Mouse (Mus musculus) forebrain, embryonic 10.5 days (tissue): ENCODE results near the gene Zfp189. TPM values are rescaled to one million over a fixed set of nuclear protein-coding genes. Genes with fewer than 3 reads are reported as not detected.
"Not testable (repeated sequence)": the region's sequence is repeated elsewhere in the genome, so short reads cannot be mapped to it uniquely, and the experiment has no call there.

Source experiments
- DNase-seq: peaks from one replicate; pipeline ENCODE4 v3.0.0-alpha.2; 2017; ENCODE audit warnings: low spot score; ENCODE audit errors: extremely low spot score
- H3K27ac ChIP-seq: fragments of 300-500 bp; sonication (generic); 2 replicates; pipeline ENCODE4 v1.5.1; 2016; ENCODE audit warnings: mild to moderate bottlenecking
- H3K27me3 ChIP-seq: fragments of 300-500 bp; sonication (generic); 2 replicates; pipeline ENCODE4 v1.6.1; 2016; ENCODE audit warnings: mild to moderate bottlenecking; ENCODE audit not compliant: poor library complexity, severe bottlenecking
- H3K36me3 ChIP-seq: fragments of 300-500 bp; sonication (generic); replicated peaks from 2 replicates; pipeline ENCODE4 v1.6.1; 2016; ENCODE audit warnings: mild to moderate bottlenecking, moderate library complexity
- H3K4me1 ChIP-seq: fragments of 300-500 bp; sonication (generic); 2 replicates; pipeline ENCODE4 v1.6.1; 2016
- H3K4me3 ChIP-seq: fragments of 300-500 bp; sonication (generic); 2 replicates; pipeline ENCODE4 v1.5.1; 2016; ENCODE audit warnings: mild to moderate bottlenecking, moderate library complexity
- H3K9me3 ChIP-seq: fragments of 300-500 bp; sonication (generic); 2 replicates; pipeline ENCODE4 v1.6.1; 2016; ENCODE audit warnings: mild to moderate bottlenecking, moderate library complexity
- WGBS: fragments of 180-500 bp; shearing (Covaris S2); methylation state at CpG from one replicate; pipeline ENCODE4 v1.1.7; 2016; 5-methylcytosine and 5-hydroxymethylcytosine counted together
- polyA plus RNA-seq: library from polyadenylated mRNA; unstranded; fragments of >200 nt; fragmentation: Nextera tagmentation; extraction: Ambion mirVana; gene quantifications from 2 replicates; pipeline ENCODE4 v1.2.1, GENCODE M21; 2016

The Zfp189 gene
- polyA plus RNA-seq = 9.8 and 12.2 TPM in 2 replicates

DNA sequence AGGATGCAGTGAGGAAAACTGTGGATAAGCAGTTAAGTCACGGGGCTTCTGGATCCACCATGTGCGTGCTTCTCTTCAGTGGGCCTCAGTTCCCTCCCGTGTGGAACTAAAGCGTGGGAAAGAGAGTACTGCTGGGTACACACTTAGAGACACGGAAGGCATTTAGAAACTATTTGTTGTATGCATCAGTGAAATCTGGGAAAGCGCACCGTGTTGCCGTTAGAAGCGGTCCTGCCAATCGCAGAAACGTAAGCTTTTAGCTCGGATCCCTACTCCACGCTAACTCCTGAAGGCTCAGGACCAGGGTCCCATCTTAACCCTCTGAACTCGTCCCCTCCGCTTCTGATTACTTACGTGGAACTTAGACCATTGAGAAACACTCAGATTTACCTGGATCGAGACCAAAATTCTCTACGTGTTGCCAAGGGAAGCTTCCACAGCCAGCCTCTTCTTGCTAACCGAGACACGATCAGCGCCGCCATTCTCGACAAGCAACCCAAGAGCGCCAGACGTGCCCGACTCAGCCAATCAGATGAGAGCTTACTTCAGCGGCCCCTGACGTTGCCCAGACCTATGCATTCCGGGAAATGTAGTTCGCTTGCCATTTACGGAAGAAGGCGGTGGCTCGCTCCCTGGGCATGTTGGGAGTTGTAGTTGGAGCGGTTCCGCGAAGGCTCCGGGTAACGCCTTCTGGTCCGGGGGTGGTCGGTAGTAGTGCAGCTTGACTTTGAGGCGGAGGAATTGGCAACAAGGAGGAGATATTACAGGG is at the start of gene Zfp189, which contains the start of gene Mrpl50:
Gene Zfp189 (plus strand): TSS at position 605 of the 769 bp plus-strand sequence.
Gene Mrpl50 (minus strand): TSS at position 522 of the 769 bp plus-strand sequence.
- Histone ChIP-seq H3K36me3 (peaks cover 51% of the 10 kb centered on the region), H3K27ac (peak within 1 kb of the TSS; percentile 89)

DNA sequence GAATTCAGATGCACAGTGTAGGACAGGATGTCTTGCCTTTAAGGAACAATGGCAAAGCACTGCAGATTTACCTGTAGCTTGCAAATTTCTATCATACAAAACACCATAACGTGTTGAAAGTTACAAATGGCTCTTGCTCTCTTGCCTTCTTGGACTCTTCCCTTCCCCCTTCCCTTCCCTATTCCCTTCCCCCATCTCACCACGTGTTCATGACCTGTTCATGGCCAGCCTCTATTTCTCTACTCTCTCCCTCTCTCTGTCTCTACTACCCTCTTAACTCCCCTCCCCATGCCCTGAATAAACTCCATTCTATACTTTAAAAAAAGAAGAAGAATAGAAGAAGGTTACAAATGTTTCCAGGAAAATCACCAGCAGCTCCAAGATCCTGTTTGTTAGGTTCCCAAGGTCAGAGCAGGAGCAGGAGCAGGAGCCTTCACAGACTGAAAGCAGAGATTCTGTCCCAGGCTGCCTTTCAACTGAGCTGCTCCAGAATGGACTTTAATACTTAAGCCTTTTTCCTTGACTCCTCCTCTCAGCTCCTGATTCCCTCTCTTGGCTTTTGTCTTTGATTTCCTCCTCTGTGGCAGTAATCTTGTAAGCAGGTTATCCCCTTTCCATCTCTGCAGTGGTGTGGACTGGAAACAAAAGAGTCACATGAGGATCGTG is 47.4 kb upstream of the Zfp189 start, which contains the start of gene Acnat1:
Gene Acnat1 (minus strand): TSS at position 478 of the 666 bp plus-strand sequence.
- Histone ChIP-seq H3K27me3 (no peaks in the 10 kb centered on the region), H3K36me3 (no peaks in the 10 kb centered on the region), H3K9me3 (no peaks in the 10 kb centered on the region), H3K4me3 (no peak within 1 kb of the TSS), H3K4me1 (peaks cover 9% of the 10 kb centered on the region), H3K27ac (no peak within 1 kb of the TSS)
- DNase-seq = no peak
- WGBS = 41% methylated on average over 3 of the region's 3 CpGs

More for the DNA sequence above, at the start of gene Zfp189, which contains the start of gene Mrpl50:
- no peaks in the 10 kb centered on the region for H3K27me3 ChIP-seq
- H3K9me3 ChIP-seq = no peaks in the 10 kb centered on the region
- DNase-seq = peak; percentile 91
- peaks cover 22% of the 10 kb centered on the region for H3K4me1 ChIP-seq
- peak within 1 kb of the TSS; percentile 74 for H3K4me3 ChIP-seq
- under 1% methylated on average over 41 of the region's 41 CpGs for WGBS

DNA sequence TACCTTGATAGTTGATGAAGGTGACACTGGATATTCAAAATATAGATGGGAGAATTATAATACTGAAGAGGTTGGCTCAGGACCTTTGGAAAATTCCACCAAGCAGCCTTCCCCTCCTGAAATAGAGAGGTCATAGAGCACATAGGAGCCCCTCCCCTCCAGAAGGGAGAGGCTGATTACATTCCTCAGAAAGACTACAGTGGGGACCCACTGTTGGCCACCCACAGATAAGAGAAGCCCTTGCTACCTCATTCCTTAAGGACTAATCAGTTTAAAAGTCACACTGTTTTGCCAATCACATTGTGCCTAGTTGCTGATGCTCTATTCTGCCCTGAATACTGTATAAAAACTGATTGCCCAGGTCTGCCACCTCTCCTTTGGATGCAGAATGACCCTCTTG is 46.4 kb upstream of the Zfp189 start:
- no peaks in the 10 kb centered on the region for H3K27me3 ChIP-seq
- H3K9me3 ChIP-seq = no peaks in the 10 kb centered on the region
- no peaks in the 10 kb centered on the region for H3K36me3 ChIP-seq
- DNase-seq = no peak
- no peak overlapping the region for H3K27ac ChIP-seq
- H3K4me3 ChIP-seq = no peak overlapping the region
- H3K4me1 ChIP-seq = peaks cover 15% of the 10 kb centered on the region

DNA sequence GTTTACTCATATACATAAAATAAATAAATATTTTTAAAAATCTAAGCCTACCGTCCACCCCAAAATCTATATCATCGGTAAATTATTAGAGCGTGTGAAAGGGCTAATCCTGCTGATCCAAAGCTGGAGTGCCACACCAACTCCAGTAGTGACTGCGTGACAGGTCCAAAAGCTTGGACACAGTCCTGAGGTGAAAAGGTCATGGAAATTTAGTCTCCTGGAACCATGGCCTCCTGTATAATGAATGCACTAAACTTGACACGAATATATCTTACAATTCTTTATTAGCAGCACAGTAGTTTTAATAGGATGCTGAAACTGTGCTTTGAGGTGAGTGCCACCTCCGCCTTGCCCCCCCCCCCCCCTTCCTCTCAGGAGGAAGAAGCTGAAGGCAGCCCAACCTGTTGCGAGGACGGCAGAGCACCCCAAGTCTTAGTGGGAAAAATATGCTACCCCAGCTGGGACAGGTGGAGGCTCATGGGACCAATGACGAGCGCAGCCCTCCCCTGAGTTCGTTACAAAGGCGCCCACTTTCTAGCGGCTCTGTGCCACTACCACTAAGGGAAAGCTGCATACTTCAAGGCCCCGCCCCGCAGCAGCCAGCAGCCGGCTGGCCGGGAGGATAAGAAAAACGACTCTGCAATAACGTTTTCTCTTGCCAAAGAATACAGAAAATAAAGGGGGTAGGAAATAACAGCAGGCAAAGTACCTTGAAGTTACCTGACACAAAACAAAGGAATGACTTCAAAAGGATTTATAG is 42.7 kb upstream of the Zfp189 start:
- Histone ChIP-seq H3K4me3 (peak overlapping the region; percentile 39), H3K27me3 (peaks cover 8% of the 10 kb centered on the region; the same call in 1 of the 2 replicates), H3K36me3 (no peaks in the 10 kb centered on the region), H3K4me1 (peaks cover 25% of the 10 kb centered on the region), H3K27ac (0 out of 2 replicates have a peak overlapping the region, but pooled peaks have one; percentile 25), H3K9me3 (no peaks in the 10 kb centered on the region)
- peak; percentile 21 for DNase-seq
- 21% methylated on average over 19 of the region's 19 CpGs for WGBS

DNA sequence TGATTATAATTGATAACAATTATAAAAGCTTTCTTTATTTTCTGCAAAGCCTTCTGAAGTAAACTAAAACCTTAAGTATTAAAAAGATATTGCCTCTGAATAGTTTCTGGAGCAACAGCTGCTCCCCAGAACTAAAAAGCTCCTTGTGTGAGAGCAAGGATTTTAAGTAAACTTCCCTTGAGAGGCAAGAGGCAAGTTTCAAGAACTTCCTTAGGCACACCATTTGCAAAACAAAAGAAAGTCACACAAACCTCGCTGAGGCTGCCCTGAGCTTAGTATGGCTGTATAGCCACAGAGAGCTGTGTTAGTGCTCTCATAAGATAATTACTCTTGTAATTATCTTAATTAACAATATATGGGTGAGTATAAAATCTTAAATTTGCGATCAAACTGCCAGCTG is 41.9 kb upstream of the Zfp189 start:
- peaks cover 22% of the 10 kb centered on the region for H3K4me1 ChIP-seq
- not testable (repeated sequence) for H3K4me3 ChIP-seq, H3K27me3 ChIP-seq, DNase-seq, H3K9me3 ChIP-seq, H3K36me3 ChIP-seq, H3K27ac ChIP-seq
- 17% methylated on average over 2 of the region's 2 CpGs for WGBS

DNA sequence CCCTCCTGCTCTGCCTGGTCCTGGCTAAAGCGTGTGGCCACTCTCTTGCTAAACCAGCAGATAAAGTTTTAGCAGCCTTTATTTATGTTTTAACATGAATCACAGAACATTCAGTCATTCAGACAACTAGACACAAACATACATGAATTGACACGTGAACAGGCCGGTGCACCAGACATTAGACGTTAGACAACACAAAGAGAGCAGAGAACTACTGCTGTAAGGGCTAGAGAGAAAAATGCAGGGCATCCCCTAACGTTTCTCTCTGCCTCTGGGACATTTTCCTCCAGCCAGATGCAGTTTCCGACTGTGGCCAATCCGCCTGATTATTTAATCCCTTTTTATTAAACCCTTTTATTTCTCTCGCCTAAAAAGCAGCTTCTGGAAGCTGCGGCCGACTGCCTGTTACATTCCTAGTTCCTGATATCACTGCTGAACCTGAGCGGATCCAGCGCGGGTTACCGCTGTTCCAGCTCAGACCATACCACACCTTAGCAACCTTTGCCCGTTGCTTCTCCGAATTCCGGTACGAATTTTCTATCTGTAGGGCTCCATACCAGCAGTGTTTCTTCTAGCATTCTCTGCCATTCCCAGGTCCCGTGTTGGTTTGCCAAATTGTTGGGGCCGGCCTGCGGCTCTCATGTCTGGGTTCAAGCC is 40.7 kb upstream of the Zfp189 start:
- 25% methylated on average over 21 of the region's 21 CpGs for WGBS
- Histone ChIP-seq H3K27ac (no peak overlapping the region), H3K27me3 (peaks cover 8% of the 10 kb centered on the region; the same call in 1 of the 2 replicates), H3K4me3 (no peak overlapping the region; the same call in 1 of the 2 replicates), H3K4me1 (peaks cover 22% of the 10 kb centered on the region), H3K9me3 (no peaks in the 10 kb centered on the region), H3K36me3 (no peaks in the 10 kb centered on the region)
- DNase-seq = peak; percentile 19

DNA sequence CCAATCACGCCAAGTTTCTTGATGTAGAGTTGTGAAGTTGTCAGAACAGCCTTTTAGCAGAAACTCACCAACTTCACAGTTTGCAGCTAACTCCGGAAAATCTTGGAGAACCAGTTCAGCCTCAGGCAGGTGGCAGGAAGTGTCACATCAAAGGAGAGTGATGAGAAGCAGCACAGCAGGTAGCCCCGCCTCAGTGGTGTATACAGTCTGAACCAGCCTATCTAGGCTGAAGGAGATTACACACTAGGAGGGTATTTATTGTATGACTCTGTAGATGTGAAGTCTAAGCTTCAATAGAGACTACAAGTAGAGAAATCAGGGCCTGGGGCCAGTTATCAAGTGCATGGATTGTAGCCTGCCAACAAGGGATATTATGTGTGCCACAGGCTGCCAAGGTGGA is 40.1 kb upstream of the Zfp189 start:
- WGBS = 60% methylated on average over 3 of the region's 3 CpGs
- DNase-seq = no peak

DNA sequence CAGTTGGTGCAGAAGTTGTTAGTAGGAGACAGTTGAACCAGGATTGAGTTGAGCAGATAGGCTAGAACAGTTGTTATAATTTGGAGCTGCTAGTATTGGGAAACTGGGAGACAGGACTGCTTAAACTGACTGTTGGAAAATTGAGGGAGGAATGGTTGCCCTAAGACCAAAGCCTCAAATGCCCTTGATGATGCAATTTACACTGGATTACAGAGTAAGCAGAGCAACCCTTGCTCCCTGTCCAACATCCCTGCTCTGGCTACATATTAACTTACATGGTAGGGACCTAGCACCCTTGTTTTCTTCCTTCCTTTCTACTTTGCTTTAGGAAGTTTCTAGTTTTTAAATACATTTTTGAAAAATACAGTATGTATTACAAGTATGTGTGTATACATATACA is 35.5 kb upstream of the Zfp189 start:
- Histone ChIP-seq H3K9me3 (no peaks in the 10 kb centered on the region), H3K27me3 (peaks cover 7% of the 10 kb centered on the region; the same call in 1 of the 2 replicates), H3K4me1 (peaks cover 6% of the 10 kb centered on the region), H3K36me3 (no peaks in the 10 kb centered on the region), H3K27ac (no peak overlapping the region), H3K4me3 (no peak overlapping the region)
- DNase-seq = no peak

More for the DNA sequence above, 40.1 kb upstream of the Zfp189 start:
- no peak overlapping the region for H3K4me3 ChIP-seq
- H3K9me3 ChIP-seq = no peaks in the 10 kb centered on the region
- H3K36me3 ChIP-seq = no peaks in the 10 kb centered on the region
- no peak overlapping the region for H3K27ac ChIP-seq
- H3K27me3 ChIP-seq = peaks cover 8% of the 10 kb centered on the region; the same call in 1 of the 2 replicates
- H3K4me1 ChIP-seq = peaks cover 22% of the 10 kb centered on the region

DNA sequence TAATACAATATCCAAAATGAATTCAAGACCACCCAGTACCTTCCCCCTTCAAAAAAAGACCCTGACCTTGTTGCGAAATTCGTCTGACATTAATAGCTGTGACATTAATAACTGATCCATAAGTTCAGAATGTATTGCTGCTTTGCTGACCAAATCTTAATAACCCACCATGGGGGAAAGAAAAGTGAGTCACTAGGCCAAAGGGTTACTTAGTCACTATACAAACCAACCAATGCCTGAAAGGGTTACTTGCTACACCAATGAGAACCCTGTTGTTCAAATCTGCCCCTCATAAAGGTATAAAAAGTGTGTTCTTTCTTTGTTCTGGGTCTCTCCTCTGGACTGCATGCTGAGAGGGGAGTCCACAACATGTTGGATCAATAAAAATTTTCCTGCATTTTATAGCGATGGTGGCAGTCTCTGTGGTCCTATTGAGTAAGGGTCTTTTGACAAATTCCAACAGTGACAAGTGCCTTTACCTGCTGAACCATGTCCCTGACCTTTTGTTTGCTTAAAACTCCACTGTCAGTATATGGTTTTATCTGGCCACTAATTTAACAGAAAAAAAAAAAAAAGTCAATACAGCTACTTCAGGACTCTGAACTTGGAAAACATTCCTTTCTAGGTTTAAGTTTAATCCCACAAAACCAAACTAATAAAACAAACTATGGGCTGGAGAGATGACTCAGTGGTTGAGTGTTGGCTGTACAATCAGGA is 34.9 kb upstream of the Zfp189 start:
- H3K4me1 ChIP-seq, H3K9me3 ChIP-seq, DNase-seq, H3K27ac ChIP-seq, H3K4me3 ChIP-seq, H3K36me3 ChIP-seq, H3K27me3 ChIP-seq: not testable (repeated sequence)
- WGBS = 79% methylated on average over 3 of the region's 3 CpGs

DNA sequence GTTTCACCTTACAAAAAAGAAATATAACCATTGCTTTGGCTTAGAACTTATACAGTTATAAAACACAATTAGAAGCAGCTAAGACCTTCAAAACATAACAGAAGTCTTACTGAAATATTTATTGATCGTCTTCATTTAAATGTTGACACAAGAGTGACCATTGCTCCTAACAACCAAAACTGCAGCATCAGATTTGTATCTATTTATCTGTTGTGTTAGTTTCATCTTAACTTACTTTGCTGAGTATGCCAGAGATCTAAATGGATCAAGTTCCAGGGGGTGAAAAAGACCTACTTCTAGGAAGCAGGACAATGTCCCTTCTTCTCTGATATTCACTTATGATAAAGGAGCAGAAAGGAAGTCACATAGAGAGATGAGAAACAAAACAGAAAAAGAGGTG is 17.4 kb upstream of the Zfp189 start:
- 94% methylated on average over 1 of the region's 1 CpGs for WGBS

DNA sequence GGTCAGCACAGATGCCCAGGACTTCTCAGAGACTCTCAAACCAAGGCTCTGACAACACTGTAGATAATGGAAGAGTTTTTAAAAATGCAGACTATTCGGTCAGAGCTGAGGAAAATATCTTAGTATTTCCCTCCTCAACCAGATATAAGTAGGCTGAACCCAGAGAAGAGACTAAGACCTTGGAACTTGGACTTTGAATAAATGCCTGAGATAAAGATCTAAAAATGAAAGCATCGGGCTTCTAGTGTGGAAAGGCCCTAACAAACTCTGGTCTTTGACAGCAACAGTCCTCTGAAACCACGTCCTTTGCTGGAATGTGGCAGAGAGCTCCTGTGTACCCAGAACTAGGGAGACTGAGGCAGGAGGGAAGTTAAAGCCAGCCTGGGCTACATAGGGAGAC is 14.6 kb upstream of the Zfp189 start, which contains the start of gene Baat:
Gene Baat (minus strand): TSS at position 172 of the 400 bp plus-strand sequence.
- Histone ChIP-seq H3K36me3 (no peaks in the 10 kb centered on the region), H3K4me1 (no peaks in the 10 kb centered on the region), H3K27ac (no peak within 1 kb of the TSS), H3K27me3 (no peaks in the 10 kb centered on the region), H3K4me3 (no peak within 1 kb of the TSS), H3K9me3 (no peaks in the 10 kb centered on the region)
- DNase-seq = no peak
- 83% methylated on average over 3 of the region's 3 CpGs for WGBS

More for the DNA sequence above, 17.4 kb upstream of the Zfp189 start:
- H3K9me3 ChIP-seq = no peaks in the 10 kb centered on the region
- DNase-seq = no peak
- H3K4me3 ChIP-seq = no peak overlapping the region
- H3K4me1 ChIP-seq = no peaks in the 10 kb centered on the region
- H3K36me3 ChIP-seq = no peaks in the 10 kb centered on the region
- H3K27me3 ChIP-seq = no peaks in the 10 kb centered on the region
- H3K27ac ChIP-seq = no peak overlapping the region
